Mouse (Mus musculus): ENCODE results near the gene H2afy2. TPM values are rescaled to one million over a fixed set of nuclear protein-coding genes. Genes with fewer than 3 reads are reported as not detected.

Gene H2afy2
- total RNA-seq, 2 experiments from 2014 or later = 14.3 to 14.7 TPM

GRCm38 (mm10) chr10:61714146-61714545, 69.8 kb downstream of the H2afy2 start:
- no peak overlapping the region for H3K27ac ChIP-seq
- H3K4me3 ChIP-seq = no peak overlapping the region
- TF ChIP-seq CTCF (conservative IDR thresholded peaks at IDR 0.05) = no peak
- no peak for DNase-seq (ENCODE audit: low spot score in 2 of 2)

DNA sequence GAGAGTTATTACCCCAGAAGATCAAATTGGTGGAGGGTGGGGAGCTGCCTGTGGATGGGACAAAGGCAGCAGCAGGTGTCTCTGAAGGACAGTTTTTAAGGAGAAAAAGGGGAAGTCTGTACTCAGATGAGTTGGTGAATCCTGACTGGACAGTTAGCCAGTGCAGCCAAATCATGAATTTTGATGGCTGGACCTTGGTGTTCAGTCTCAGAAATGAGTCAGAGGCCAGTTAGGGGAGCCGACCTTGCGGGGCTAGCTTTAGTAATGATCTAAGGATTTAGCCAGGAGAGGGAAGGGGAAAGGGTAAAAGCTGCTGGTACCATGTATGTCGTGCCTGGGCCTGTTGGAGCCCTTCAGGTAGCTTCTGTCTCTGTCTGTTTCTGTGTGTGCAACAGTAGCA, 70.3 kb downstream of the H2afy2 start:
- Histone ChIP-seq H3K27ac (no peak overlapping the region), H3K4me3 (no peak overlapping the region)
- no peak for DNase-seq (ENCODE audit: low spot score in 2 of 2)
- no peak for TF ChIP-seq CTCF (conservative IDR thresholded peaks at IDR 0.05)

DNA sequence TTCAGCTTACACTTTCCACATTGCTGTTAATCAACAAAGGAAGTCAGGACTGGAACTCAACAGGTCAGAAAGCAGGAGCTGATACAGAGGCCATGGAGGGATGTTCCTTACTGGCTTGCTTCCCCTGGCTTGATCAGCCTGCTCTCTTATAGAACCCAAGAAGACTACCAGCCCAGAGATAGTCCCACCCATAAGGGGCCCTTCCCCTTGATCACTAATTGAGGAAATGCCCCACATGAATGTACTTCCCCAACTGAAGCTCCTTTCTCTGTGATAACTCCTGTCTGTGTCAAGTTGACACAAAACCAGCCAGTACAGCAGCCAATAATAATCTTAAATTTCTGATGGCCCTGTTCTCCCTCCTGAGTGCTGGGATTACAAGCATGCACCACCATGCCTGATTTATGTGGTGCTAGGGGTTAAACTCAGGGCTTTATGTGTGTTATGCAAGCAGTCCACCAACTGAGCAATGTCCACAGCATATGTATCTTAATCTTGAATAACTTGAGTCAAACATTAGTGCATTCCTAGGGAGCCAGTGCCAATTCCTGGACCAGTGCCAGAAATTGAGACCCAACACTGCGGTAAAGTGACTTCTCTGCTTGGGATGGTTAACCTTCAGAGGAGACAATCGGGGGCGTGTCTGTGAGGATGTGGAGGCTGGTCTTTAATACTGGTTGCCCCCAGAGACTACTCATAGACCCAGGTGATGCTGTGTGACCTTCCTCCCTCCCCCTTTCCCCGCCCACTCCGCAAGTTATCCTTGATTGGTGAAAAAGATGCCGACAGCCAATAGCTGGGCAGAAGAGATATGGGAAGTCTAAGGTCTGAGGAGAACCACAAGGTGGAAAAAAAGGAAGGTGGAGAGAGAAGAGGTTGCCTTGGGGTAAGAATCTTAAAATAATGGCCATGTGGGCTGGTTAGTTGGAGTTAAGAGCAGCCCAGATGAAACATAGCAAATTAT, 77.3 kb downstream of the H2afy2 start:
- H3K4me3 ChIP-seq = no peak overlapping the region
- DNase-seq (ENCODE audit: low spot score in 2 of 2) = no peak
- no peak overlapping the region for H3K27ac ChIP-seq
- no peak for TF ChIP-seq CTCF (conservative IDR thresholded peaks at IDR 0.05)

DNA sequence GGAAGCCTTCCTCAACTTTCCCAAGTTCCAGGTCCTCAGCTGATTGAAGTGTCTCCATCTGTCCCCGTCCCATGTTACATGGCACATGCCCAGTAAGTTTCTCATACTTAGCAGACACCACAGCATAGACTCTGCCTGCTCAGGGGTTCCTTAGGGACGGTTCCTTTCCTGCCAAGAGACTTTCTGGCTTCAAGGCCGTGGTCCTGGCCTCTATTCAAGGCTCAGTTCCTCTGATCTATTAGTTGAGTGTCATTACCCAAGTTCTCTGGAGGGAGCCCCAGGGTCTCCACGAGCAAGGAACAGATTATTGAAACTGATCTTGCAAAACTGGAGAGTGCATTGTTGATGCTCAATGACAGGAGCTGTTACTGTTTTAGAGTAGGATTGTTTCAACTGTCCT, 79.3 kb downstream of the H2afy2 start:
- H3K27ac ChIP-seq = no peak overlapping the region
- DNase-seq (ENCODE audit: low spot score in 2 of 2) = no peak
- no peak overlapping the region for H3K4me3 ChIP-seq
- TF ChIP-seq CTCF (conservative IDR thresholded peaks at IDR 0.05) = no peak

DNA sequence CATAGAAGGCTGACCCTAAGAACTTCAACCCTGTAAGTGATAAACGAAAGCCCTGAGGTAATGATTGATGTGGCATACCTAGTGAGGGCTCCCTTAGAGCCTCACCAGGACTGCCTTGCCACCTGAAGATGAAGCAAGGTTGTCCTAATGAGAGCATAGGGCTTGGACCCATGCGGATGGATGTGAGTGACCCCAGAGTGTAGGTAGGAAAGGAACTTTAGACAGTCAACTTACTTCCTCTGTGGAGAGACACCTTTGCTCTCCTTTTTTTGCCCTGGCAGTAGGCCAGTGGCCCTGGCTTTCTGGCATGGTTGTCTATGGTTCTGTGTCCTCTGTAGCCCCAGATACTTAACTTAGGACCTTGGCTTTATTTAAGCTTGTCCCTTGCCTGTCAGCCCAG, 86.9 kb downstream of the H2afy2 start:
- Histone ChIP-seq H3K27ac (no peak overlapping the region), H3K4me3 (peak overlapping the region; percentile 70)
- DNase-seq (ENCODE audit: low spot score in 2 of 2) = no peak
- TF ChIP-seq CTCF (conservative IDR thresholded peaks at IDR 0.05) = no peak

DNA sequence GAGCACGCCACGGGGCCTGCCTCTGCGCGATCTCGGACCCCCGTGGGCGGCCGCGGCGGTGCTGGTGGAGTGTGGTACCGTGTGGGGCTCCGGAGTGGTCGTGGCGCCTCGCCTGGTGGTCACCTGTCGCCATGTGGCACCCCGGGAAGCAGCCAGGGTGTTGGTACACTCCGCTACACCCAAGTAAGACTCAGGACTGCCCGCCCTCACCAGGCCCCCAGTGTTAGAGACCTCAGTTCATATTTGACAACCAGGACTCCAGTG, 87.5 kb downstream of the H2afy2 start:
- peak overlapping the region; percentile 87; the same call in 1 of the 2 replicates for H3K27ac ChIP-seq
- no peak for DNase-seq (ENCODE audit: low spot score in 2 of 2)
- TF ChIP-seq CTCF (conservative IDR thresholded peaks at IDR 0.05) = no peak
- H3K4me3 ChIP-seq = peak overlapping the region; percentile 70

GRCm38 (mm10) chr10:61695703-61696559, 88.0 kb downstream of the H2afy2 start:
- peak overlapping the region; percentile 87 for H3K27ac ChIP-seq
- H3K4me3 ChIP-seq = peak overlapping the region; percentile 70
- DNase-seq (ENCODE audit: low spot score in 2 of 2) = no peak
- TF ChIP-seq CTCF (conservative IDR thresholded peaks at IDR 0.05) = no peak

- peak; percentile 76 for TF ChIP-seq CTCF (conservative IDR thresholded peaks at IDR 0.05)
- peak within 1 kb of the TSS; percentile 70 for H3K4me3 ChIP-seq
- H3K27ac ChIP-seq = peak within 1 kb of the TSS; percentile 87
- DNase-seq (ENCODE audit: low spot score in 2 of 2) = peak; percentile 96 to 97
Measured at GRCm38 (mm10) chr10:61694870-61695670, 88.9 kb downstream of the H2afy2 start, which contains the start of gene Tysnd1. Gene Tysnd1 (plus strand): TSS chr10:61695514.

DNA sequence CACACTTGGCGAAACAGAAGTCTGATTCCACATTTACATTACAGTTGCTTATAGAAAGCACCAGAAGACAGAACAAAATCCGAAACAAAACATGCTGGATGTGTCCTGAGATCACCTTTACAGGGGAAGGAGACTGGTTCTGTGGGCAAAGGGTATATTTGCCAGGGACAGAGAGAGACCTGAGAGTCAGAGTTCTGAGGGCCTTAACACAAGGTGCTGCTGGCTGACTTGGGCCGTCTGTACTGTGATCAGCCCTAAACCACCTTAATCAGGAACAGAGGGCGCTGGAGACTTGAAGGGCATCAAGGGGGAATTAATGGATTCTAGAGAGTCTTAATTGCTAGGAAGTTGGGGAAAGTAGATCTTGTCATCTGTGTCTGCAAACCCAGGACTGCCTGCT, 90.4 kb downstream of the H2afy2 start:
- TF ChIP-seq CTCF (conservative IDR thresholded peaks at IDR 0.05) = no peak
- no peak for DNase-seq (ENCODE audit: low spot score in 2 of 2)
- H3K27ac ChIP-seq = no peak overlapping the region
- H3K4me3 ChIP-seq = no peak overlapping the region

- DNase-seq (ENCODE audit: low spot score in 2 of 2) = no peak
- Histone ChIP-seq H3K27ac (no peak overlapping the region), H3K4me3 (no peak overlapping the region)
- TF ChIP-seq CTCF (conservative IDR thresholded peaks at IDR 0.05) = no peak
Measured at GRCm38 (mm10) chr10:61689405-61689804, 94.5 kb downstream of the H2afy2 start.

Small RNAs within 50 kb of the gene (microRNA-seq; reads per million reads assigned to microRNA genes)
- gene Mir5108 = 0 reads per million in 2 experiments

Other genes with a start within 250 kb of the H2afy2 start
- 1 to 10 TPM; 4.0 to 4.7 TPM for gene Npffr1, start 188.7 kb downstream of the H2afy2 start, total RNA-seq (2021)
- gene Ppa1, start 135.6 kb downstream of the H2afy2 start, total RNA-seq (2021) = 10 to 100 TPM; 96.5 to 98.5 TPM
- 100 to 1,000 TPM; 117 to 124 TPM for gene Sar1a, start 103.8 kb downstream of the H2afy2 start, total RNA-seq (2021)
- gene Tysnd1, start 88.6 kb downstream of the H2afy2 start, total RNA-seq (2021) = 10 to 100 TPM; 23.3 to 23.8 TPM
- gene Aifm2, start 68.9 kb downstream of the H2afy2 start, total RNA-seq (2021) = 1 to 10 TPM; 7.1 to 7.8 TPM
- 1 to 10 TPM; 1.1 to 1.5 TPM for gene Col13a1, start 195.0 kb upstream of the H2afy2 start, total RNA-seq (2021)